Mouse (Mus musculus) liver, embryonic 14.5 days (tissue): ENCODE data around the gene Mbtps1. TPM values are rescaled to one million over a fixed set of nuclear protein-coding genes. Genes with fewer than 3 reads are reported as not detected.

Source experiments
- ATAC-seq: fragments of 200-750 bp; cut with Nextera tagmentation; 2 replicates; pipeline ENCODE4 v1.8.0; 2017; ENCODE audit warnings: moderate number of reproducible peaks, mild to moderate bottlenecking, moderate library complexity; ENCODE audit not compliant: insufficient read depth
- DNase-seq, 3 experiments: peaks; one replicate each; pipeline ENCODE4 v3.0.0-alpha.2; 2012 to 2013; ENCODE audit warnings: low read depth in 3 of 3, low spot score in 3 of 3
- H3K27ac ChIP-seq: fragments of 300-500 bp; sonication (generic); 2 replicates; pipeline ENCODE4 v1.5.1; 2014; ENCODE audit warnings: moderate library complexity, mild to moderate bottlenecking, control low read depth, inconsistent platforms
- H3K27me3 ChIP-seq: fragments of 300-500 bp; sonication (generic); 2 replicates; pipeline ENCODE4 v1.6.1; 2014; ENCODE audit warnings: mild to moderate bottlenecking, low read length, moderate library complexity; ENCODE audit not compliant: control insufficient read depth, insufficient read depth
- H3K36me3 ChIP-seq: fragments of 300-500 bp; sonication (generic); replicated peaks from 2 replicates; pipeline ENCODE4 v1.6.1; 2014; ENCODE audit warnings: low read depth; ENCODE audit not compliant: control insufficient read depth, insufficient read depth
- H3K4me1 ChIP-seq, 2 experiments: fragments of 200-500 bp in 1 of 2; fragments of 300-500 bp in 1 of 2; sonication (generic) in 1 of 2; replicated peaks; 2 replicates each; pipeline ENCODE4 v1.6.1; 2012 to 2014; ENCODE audit warnings: antibody characterized with exemption in 1 of 2, inconsistent platforms in 1 of 2, low read length in 1 of 2; ENCODE audit not compliant: control insufficient read depth in 2 of 2, insufficient read depth in 2 of 2
- H3K4me2 ChIP-seq: fragments of 300-500 bp; sonication (generic); 2 replicates; pipeline ENCODE4 v1.6.1; 2014; ENCODE audit warnings: low read depth, mild to moderate bottlenecking, control low read depth, moderate library complexity
- H3K4me3 ChIP-seq, 2 experiments: fragments of 200-500 bp in 1 of 2; fragments of 300-500 bp in 1 of 2; sonication (generic) in 1 of 2; 2 replicates each; pipeline ENCODE4 v1.5.1; 2012 to 2014; ENCODE audit warnings: low read depth in 2 of 2, low read length in 2 of 2, mild to moderate bottlenecking in 2 of 2, control low read depth in 1 of 2, inconsistent platforms in 1 of 2, moderate library complexity in 1 of 2; ENCODE audit not compliant: insufficient read depth in 1 of 2
- H3K9ac ChIP-seq: fragments of 300-500 bp; sonication (generic); replicated peaks from 2 replicates; pipeline ENCODE4 v1.6.1; 2014; ENCODE audit warnings: mild to moderate bottlenecking, control low read depth, moderate library complexity
- H3K9me3 ChIP-seq: fragments of 300-500 bp; sonication (generic); 2 replicates; pipeline ENCODE4 v1.6.1; 2016; ENCODE audit warnings: low read length, mixed read lengths; ENCODE audit not compliant: control insufficient read depth
- CTCF ChIP-seq: IDR thresholded peaks from 2 replicates; pipeline ENCODE4 v1.5.1; 2016; ENCODE audit warnings: antibody characterized with exemption, low read depth, control low read depth
- EP300 ChIP-seq: IDR thresholded peaks from 2 replicates; pipeline ENCODE4 v1.6.1; 2016; ENCODE audit warnings: antibody characterized with exemption, low read depth
- WGBS: fragments of 180-500 bp; shearing (Covaris S2); extraction: QIAGEN DNeasy Blood & Tissue Kit; methylation state at CpG from one replicate; pipeline ENCODE4 v1.1.7; 2014; ENCODE audit not compliant: insufficient replicate concordance; 5-methylcytosine and 5-hydroxymethylcytosine counted together
- polyA plus RNA-seq, 2 experiments: library from polyadenylated mRNA; depleted of rRNA in 1 of 2; stranded (reverse) in 1 of 2; unstranded in 1 of 2; fragments of >200 nt; fragmentation: Nextera tagmentation in 1 of 2; extraction: Ambion mirVana in 1 of 2; gene quantifications; 2 replicates each; pipeline versions ENCODE4 v1.2.1 to v1.2.3; 2012 to 2014

The Mbtps1 gene
- polyA plus RNA-seq, 2 experiments = 19.6 to 23.7 TPM

- Histone ChIP-seq H3K36me3 (peaks cover 77% of the 10 kb centered on the region), H3K27me3 (no peaks in the 10 kb centered on the region), H3K4me1 (no peaks in the 10 kb centered on the region; a peak in 1 of 4 replicates), H3K9ac (no peak overlapping the region), H3K4me2 (no peak overlapping the region), H3K4me3 (no peak overlapping the region), H3K9me3 (no peaks in the 10 kb centered on the region), H3K27ac (no peak overlapping the region)
- WGBS = 73% methylated on average over 7 of the region's 7 CpGs
- ATAC-seq (no peak), DNase-seq (no peak)
- TF ChIP-seq CTCF (peak; percentile 47), EP300 (no peak)
These were observed 38.4 kb downstream of the Mbtps1 start for GRCm38 (mm10) chr8:119520102-119520501.

DNA sequence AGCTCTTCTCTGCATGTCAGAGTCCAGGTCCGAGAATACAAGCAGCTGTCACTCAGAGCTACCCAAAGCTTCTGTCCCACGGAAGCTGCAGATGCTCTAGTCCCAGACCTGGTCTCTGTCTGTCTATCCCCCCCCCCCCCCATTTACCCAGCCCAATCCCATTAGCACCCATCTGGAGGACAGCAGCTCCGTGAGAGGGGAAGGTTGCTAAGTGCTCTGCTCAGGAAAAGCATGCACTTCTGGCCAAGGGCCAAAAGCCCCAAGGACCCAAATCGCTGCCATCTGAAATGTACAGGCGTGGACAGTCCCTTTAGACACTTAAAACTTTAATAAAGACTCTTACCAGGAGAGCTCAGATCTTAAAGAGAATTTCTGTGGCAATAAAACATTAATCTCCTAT is 41.9 kb downstream of the Mbtps1 start:
- Histone ChIP-seq H3K9me3 (no peaks in the 10 kb centered on the region), H3K9ac (no peak overlapping the region), H3K27me3 (no peaks in the 10 kb centered on the region), H3K27ac (no peak overlapping the region), H3K4me3 (no peak overlapping the region), H3K4me2 (no peak overlapping the region), H3K4me1 (no peaks in the 10 kb centered on the region; a peak in 1 of 4 replicates), H3K36me3 (peaks cover 70% of the 10 kb centered on the region)
- 73% methylated on average over 5 of the region's 5 CpGs for WGBS
- TF ChIP-seq EP300 (no peak), CTCF (no peak)
- ATAC-seq = no peak
- no peak for DNase-seq

DNA sequence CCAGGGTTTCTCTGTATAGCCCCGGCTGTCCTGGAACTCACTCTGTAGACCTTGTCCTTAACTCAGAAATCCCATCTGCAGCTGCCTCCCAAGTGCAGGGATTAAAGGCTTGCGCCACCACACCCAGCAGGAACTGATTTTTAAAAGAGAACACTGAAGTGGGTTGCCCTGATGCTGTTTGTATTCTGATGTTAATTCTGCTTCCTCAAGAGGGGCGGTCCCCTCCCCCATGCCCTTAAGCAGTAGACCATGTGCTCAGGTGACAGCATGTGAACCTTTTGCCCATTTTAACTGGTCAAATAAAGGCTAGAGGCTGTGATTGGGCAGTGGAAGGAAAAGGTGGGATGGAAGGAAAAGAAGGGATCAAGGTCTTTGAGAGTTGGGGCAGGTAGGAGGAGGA is 42.8 kb downstream of the Mbtps1 start:
- H3K27ac ChIP-seq = no peak overlapping the region
- H3K4me1 ChIP-seq = no peaks in the 10 kb centered on the region; a peak in 1 of 4 replicates
- no peak overlapping the region for H3K4me2 ChIP-seq
- DNase-seq (no peak), ATAC-seq (no peak)
- H3K9me3 ChIP-seq = no peaks in the 10 kb centered on the region
- H3K9ac ChIP-seq = no peak overlapping the region
- no peak for TF ChIP-seq CTCF
- no peak for TF ChIP-seq EP300
- WGBS = 84% methylated on average over 3 of the region's 3 CpGs
- no peak overlapping the region for H3K4me3 ChIP-seq
- no peaks in the 10 kb centered on the region for H3K27me3 ChIP-seq
- H3K36me3 ChIP-seq = peaks cover 61% of the 10 kb centered on the region

DNA sequence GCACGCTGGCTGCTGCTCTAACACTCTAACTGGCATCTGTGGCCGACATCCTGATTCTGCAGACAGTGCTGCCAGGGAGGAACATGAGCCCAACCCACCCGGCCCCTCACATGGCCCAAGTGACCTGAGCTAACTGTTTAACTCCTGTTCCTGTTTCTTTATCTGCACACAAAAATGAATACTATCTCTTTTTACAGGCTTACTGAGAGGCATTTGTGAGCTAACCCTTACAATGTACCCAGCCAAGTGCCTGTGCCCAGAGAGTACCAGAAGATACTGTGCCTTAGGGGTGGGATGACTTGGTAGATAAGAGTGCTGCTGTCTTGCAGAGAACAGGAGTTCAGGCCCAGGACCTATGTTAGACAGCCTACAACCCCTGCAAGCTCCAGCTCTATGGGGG is 43.6 kb downstream of the Mbtps1 start:
- no peaks in the 10 kb centered on the region for H3K27me3 ChIP-seq
- TF ChIP-seq CTCF (no peak), EP300 (peak; percentile 62)
- 34% methylated on average over 3 of the region's 3 CpGs for WGBS
- peak; percentile 77 for ATAC-seq
- H3K27ac ChIP-seq = no peak overlapping the region
- H3K4me3 ChIP-seq = no peak overlapping the region
- peaks cover 58% of the 10 kb centered on the region for H3K36me3 ChIP-seq
- no peaks in the 10 kb centered on the region for H3K9me3 ChIP-seq
- peak in 1 of 3 experiments; percentile 20 for DNase-seq
- H3K9ac ChIP-seq = no peak overlapping the region
- no peak overlapping the region for H3K4me2 ChIP-seq
- H3K4me1 ChIP-seq = no peaks in the 10 kb centered on the region; a peak in 1 of 4 replicates

- TF ChIP-seq EP300 (no peak), CTCF (no peak)
- Histone ChIP-seq H3K9me3 (no peaks in the 10 kb centered on the region), H3K27ac (no peak overlapping the region), H3K36me3 (peaks cover 63% of the 10 kb centered on the region), H3K27me3 (no peaks in the 10 kb centered on the region), H3K4me1 (no peaks in the 10 kb centered on the region), H3K4me2 (no peak overlapping the region), H3K9ac (no peak overlapping the region), H3K4me3 (no peak overlapping the region)
- ATAC-seq (no peak), DNase-seq (no peak)
- 87% methylated on average over 4 of the region's 4 CpGs for WGBS
These were observed 45.1 kb downstream of the Mbtps1 start for GRCm38 (mm10) chr8:119513405-119513804.

- H3K36me3 ChIP-seq = peaks cover 54% of the 10 kb centered on the region
- H3K4me2 ChIP-seq = no peak overlapping the region
- peak in 1 of 3 experiments; percentile 16 for DNase-seq
- no peaks in the 10 kb centered on the region for H3K4me1 ChIP-seq
- H3K9me3 ChIP-seq = no peaks in the 10 kb centered on the region
- H3K9ac ChIP-seq = no peak overlapping the region
- 47% methylated on average over 7 of the region's 7 CpGs for WGBS
- H3K27ac ChIP-seq = no peak overlapping the region
- TF ChIP-seq CTCF = no peak
- peak; percentile 17; the same call in 1 of the 2 replicates for TF ChIP-seq EP300
- H3K27me3 ChIP-seq = no peaks in the 10 kb centered on the region
- ATAC-seq = peak; percentile 45; the same call in 1 of the 2 replicates
- no peak overlapping the region for H3K4me3 ChIP-seq
These were observed 46.8 kb downstream of the Mbtps1 start for GRCm38 (mm10) chr8:119511722-119512121.
